Mouse (Mus musculus): ENCODE measurements around the gene Gtf2a2. TPM values are rescaled to one million over a fixed set of nuclear protein-coding genes. Genes with fewer than 3 reads are reported as not detected.
"Not testable (repeated sequence)": the region's sequence is repeated elsewhere in the genome, so short reads cannot be mapped to it uniquely, and the experiment has no call there.

Gene Gtf2a2
- polyA plus RNA-seq, 1 experiment from 2014 or later: 205 TPM

DNA sequence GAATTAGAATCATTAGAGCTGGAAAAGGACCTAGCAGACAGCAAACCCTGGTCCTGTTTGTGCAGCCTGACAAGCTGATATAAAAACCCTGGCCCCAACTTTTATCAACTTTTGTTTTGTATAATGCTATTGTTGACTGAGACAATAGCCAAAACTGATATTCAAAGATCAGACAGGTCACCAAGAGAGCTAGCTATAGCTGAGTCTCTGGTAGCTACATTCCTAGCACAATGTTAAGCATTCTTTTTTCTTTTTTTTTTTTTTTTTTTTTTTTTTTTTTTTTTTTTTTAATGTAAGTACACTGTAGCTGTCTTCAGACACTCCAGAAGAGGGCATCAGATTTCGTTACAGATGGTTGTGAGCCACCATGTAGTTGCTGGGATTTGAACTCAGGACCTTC, 11.3 kb downstream of the Gtf2a2 start:
- H3K4me2 ChIP-seq; H3K4me1 ChIP-seq; H3K27ac ChIP-seq; H3K27me3 ChIP-seq (replicated peaks); H3K9me3 ChIP-seq; ATAC-seq (ENCODE audit: insufficient read depth, low FRiP score, low read depth); H3K4me3 ChIP-seq (replicated peaks); H3K9ac ChIP-seq; H3K36me3 ChIP-seq: not testable (repeated sequence)
- WGBS: 78% methylated on average over 1 of the region's 1 CpGs

DNA sequence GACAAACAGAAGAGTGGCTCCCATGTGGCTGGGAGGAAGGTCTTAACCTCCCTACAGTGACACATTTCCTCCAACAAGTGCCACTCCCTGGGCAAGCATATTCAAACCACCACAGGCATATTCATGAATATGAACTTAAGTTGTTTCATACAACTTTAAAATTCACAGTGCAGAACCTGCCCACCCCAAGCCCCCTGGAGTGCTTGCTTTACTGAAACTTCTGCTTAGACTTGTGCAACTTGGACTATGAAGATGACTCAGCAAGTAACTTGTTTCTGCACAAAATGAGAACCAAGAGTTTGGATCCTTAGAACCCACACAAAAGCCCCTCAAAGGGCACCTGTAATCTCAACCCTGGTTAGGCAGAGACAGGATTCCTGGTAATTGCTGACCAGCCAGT, 12.3 kb downstream of the Gtf2a2 start:
- no peak overlapping the region for H3K4me3 ChIP-seq (replicated peaks)
- no peaks in the 10 kb centered on the region for H3K4me1 ChIP-seq
- no peaks in the 10 kb centered on the region for H3K27me3 ChIP-seq (replicated peaks)
- no peak overlapping the region for H3K4me2 ChIP-seq
- no peak overlapping the region for H3K27ac ChIP-seq
- no peaks in the 10 kb centered on the region for H3K9me3 ChIP-seq
- H3K36me3 ChIP-seq: no peaks in the 10 kb centered on the region
- ATAC-seq (ENCODE audit: insufficient read depth, low FRiP score, low read depth): no peak
- no peak overlapping the region for H3K9ac ChIP-seq

DNA sequence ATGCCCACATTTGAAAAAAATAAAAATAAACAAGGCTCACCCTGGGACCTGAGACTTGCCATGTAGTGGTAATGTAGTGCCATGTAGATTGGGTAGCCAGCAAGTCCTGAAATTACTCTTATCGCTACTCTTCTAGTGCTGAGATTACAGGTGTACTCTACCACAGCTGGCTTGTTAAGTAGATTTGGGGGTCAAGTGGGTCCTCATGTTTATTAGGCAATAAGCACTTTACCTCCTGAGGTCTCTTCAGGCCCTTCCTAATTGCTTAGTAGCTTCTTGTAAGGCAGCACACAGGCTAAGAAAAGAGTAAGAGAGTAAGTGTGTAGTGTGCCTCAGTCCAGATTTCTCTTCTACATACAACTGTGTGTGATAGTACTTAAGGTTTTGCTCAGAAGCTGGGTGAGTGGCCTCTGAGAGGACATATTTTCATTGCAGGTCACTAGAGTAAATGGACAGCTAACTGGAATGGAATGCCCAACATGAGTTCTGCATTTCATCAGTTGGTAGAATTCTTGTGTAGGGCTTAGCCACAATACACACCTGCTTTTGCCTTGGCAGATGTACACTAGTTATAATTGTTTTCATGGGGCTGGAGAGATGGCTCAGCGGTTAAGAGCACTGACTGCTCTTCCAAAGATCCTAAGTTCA, 13.1 kb downstream of the Gtf2a2 start:
- H3K9ac ChIP-seq: no peak overlapping the region
- H3K36me3 ChIP-seq: no peaks in the 10 kb centered on the region
- no peaks in the 10 kb centered on the region for H3K4me1 ChIP-seq
- no peak overlapping the region for H3K27ac ChIP-seq
- no peak for ATAC-seq (ENCODE audit: insufficient read depth, low FRiP score, low read depth)
- no peak overlapping the region for H3K4me2 ChIP-seq
- H3K4me3 ChIP-seq (replicated peaks): no peak overlapping the region
- 91% methylated on average over 2 of the region's 2 CpGs for WGBS
- H3K27me3 ChIP-seq (replicated peaks): no peaks in the 10 kb centered on the region
- no peaks in the 10 kb centered on the region for H3K9me3 ChIP-seq

DNA sequence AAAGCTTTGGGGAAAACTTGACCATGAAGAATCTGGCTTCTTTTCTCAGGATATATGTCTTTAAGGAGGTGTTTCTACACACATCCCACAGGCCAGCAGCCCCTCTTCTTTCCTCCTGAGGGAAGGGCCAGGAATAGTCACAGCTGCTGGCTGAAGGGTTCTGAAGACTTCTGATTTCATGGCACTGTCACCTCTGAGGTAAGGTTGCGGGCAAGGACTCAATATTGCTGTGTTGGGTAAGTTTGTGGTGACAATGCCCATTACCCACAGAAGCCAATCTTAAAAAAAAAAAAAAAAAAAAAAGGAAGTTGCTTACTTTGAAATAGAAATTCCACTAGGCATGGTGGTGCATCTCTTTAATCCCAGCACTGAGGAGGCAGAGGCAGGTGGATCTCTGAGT, 19.8 kb downstream of the Gtf2a2 start:
- Histone ChIP-seq H3K4me3 (replicated peaks) (no peak overlapping the region), H3K27me3 (replicated peaks) (no peaks in the 10 kb centered on the region), H3K27ac (no peak overlapping the region), H3K9ac (no peak overlapping the region), H3K36me3 (no peaks in the 10 kb centered on the region), H3K4me2 (no peak overlapping the region), H3K4me1 (no peaks in the 10 kb centered on the region), H3K9me3 (no peaks in the 10 kb centered on the region)
- no peak for ATAC-seq (ENCODE audit: insufficient read depth, low FRiP score, low read depth)
- WGBS: 79% methylated on average over 1 of the region's 1 CpGs

DNA sequence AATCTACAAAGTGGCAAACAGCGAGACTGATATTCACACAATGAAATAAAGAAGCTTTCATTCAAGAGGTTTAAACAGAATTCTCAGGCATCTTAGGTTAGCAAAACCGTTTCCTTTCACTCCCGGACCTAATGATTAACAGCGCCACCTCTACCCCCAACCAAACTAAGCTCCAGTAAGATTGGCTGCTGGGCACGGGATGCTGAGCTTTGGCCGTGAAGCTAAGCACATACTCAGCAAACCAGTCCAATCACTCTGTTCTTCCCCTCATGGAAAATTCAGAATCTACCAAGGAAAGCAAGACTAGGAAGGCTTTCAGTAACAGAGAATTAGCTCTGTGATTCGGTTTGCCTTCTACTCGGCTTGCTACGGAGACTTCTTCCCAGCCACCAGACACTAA, 20.7 kb downstream of the Gtf2a2 start:
- 48% methylated on average over 9 of the region's 9 CpGs for WGBS
- H3K36me3 ChIP-seq: no peaks in the 10 kb centered on the region
- H3K27ac ChIP-seq: peak overlapping the region; percentile 42; the same call in 1 of the 2 replicates
- ATAC-seq (ENCODE audit: insufficient read depth, low FRiP score, low read depth): peak; percentile 66; the same call in 1 of the 2 replicates
- no peak overlapping the region for H3K9ac ChIP-seq
- 0 out of 2 replicates have a peak overlapping the region, but pooled peaks have one; percentile 2 for H3K4me3 ChIP-seq (replicated peaks)
- no peaks in the 10 kb centered on the region for H3K27me3 ChIP-seq (replicated peaks)
- no peaks in the 10 kb centered on the region for H3K9me3 ChIP-seq
- peak overlapping the region; percentile 12; the same call in 1 of the 2 replicates for H3K4me2 ChIP-seq
- H3K4me1 ChIP-seq: no peaks in the 10 kb centered on the region

DNA sequence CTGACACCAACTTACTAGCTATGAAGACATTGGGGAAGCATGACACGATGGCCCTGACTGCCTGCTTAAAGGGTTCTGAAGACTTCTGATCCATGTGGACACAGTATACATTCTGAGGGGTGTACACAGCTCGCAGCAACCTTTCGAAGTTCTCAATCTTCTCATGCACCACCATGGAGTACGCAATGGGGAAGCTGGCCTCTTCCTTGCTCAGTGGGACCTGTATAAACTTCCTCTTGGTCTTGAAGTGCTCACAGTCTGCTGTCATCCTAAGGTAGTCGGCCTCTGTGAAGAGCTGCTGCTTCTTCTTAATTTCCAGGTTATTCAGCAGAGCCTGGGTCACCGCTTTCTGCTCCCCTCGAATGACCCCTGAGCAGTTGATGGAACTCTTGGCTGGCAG, 22.4 kb downstream of the Gtf2a2 start:
- no peak overlapping the region for H3K9ac ChIP-seq
- no peak overlapping the region for H3K4me3 ChIP-seq (replicated peaks)
- no peaks in the 10 kb centered on the region for H3K4me1 ChIP-seq
- H3K27me3 ChIP-seq (replicated peaks): no peaks in the 10 kb centered on the region
- no peak overlapping the region for H3K4me2 ChIP-seq
- H3K9me3 ChIP-seq: no peaks in the 10 kb centered on the region
- 91% methylated on average over 7 of the region's 7 CpGs for WGBS
- H3K27ac ChIP-seq: no peak overlapping the region
- H3K36me3 ChIP-seq: no peaks in the 10 kb centered on the region
- ATAC-seq (ENCODE audit: insufficient read depth, low FRiP score, low read depth): no peak

DNA sequence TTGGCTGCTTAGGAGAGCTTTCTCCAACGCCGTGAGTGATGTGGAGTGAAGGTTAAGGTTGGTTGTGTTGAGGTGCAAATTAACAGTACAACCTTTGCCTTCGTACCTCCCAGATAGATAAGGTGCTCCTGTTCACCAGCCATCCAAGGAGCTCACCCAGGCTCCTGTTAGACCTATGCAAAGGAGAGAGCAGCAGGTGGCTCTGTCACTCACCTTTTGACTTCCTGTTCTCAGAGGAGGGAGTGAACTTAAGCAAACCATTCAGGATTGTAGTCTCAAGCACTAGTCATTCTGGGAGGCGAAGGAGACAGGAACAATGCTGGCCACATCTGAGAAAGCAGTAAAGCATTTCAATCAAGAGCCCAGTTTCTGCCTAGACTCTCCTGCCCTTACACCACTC, 24.3 kb downstream of the Gtf2a2 start:
- peak; percentile 54; the same call in 1 of the 2 replicates for ATAC-seq (ENCODE audit: insufficient read depth, low FRiP score, low read depth)
- H3K4me3 ChIP-seq (replicated peaks): no peak overlapping the region
- H3K36me3 ChIP-seq: no peaks in the 10 kb centered on the region
- no peak overlapping the region for H3K9ac ChIP-seq
- WGBS: 58% methylated on average over 4 of the region's 4 CpGs
- no peak overlapping the region for H3K27ac ChIP-seq
- no peaks in the 10 kb centered on the region for H3K9me3 ChIP-seq
- H3K4me2 ChIP-seq: no peak overlapping the region
- H3K27me3 ChIP-seq (replicated peaks): no peaks in the 10 kb centered on the region
- H3K4me1 ChIP-seq: no peaks in the 10 kb centered on the region

DNA sequence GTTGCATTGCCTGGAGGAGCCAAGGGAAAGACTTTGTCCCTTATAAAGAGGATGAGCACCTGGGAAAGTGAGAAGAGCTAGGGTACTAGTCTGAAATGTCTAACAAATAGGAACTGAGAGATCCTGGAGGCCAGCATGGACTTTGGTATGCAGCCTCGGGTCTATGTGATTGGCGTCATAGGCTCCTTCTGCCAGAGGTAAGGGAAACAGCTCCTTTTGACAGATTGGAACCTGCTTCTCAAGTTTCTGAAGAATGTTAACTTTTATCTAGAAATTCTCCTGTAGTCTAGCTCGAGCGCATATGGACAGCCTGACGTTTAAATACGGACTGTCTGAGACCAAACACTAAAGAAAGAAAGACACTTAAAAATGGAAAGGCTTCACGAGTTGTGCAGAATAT, 25.6 kb downstream of the Gtf2a2 start, which contains the start of gene Gcnt3:
TSS of gene Gcnt3 (minus strand) at position 101 of the 400 bp plus-strand sequence.
- 64% methylated on average over 7 of the region's 7 CpGs for WGBS
- Histone ChIP-seq H3K4me1 (no peaks in the 10 kb centered on the region), H3K4me3 (replicated peaks) (no peak within 1 kb of the TSS), H3K4me2 (no peak within 1 kb of the TSS), H3K27ac (no peak within 1 kb of the TSS), H3K27me3 (replicated peaks) (no peaks in the 10 kb centered on the region), H3K36me3 (no peaks in the 10 kb centered on the region), H3K9ac (no peak within 1 kb of the TSS), H3K9me3 (no peaks in the 10 kb centered on the region)
- ATAC-seq (ENCODE audit: insufficient read depth, low FRiP score, low read depth): no peak

DNA sequence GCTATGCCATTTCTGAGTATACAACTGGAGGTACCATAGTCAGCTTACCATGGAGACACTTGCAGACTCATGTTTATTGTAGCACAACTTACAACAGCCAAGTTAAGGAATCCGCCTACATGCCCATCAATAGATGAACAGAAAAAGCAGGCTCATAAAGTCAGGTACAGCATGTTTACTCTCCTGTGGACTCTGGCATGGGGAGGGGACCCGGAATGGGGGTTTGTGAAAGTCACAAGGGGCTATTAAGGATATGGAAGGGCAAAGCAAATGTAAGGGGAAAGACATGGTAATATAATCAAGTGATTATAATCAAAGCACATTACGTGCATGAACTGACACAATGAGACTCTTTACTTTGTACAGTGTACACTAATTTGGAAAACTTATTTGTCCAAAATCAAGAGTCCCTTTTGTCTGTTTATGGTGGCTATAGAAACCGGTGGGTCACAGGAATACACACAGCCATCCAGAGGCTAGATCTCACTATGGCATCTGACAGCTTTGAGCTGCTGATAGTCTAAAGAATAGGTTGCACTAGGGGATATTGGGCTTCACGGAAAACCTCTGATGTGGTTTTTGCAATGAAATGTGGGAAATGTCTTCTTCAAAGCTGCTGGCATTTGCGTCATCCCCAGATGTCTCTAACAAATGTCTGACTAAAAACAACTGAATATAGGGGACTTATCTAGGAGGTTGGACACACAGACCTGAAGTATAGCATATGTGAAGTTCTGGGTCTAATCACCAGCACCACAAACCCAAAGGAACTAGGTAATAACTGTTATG, 27.4 kb downstream of the Gtf2a2 start:
- Histone ChIP-seq H3K4me1 (no peaks in the 10 kb centered on the region), H3K9me3 (no peaks in the 10 kb centered on the region), H3K4me3 (replicated peaks) (no peak overlapping the region), H3K4me2 (no peak overlapping the region), H3K36me3 (no peaks in the 10 kb centered on the region), H3K27ac (no peak overlapping the region), H3K9ac (no peak overlapping the region), H3K27me3 (replicated peaks) (no peaks in the 10 kb centered on the region)
- no peak for ATAC-seq (ENCODE audit: insufficient read depth, low FRiP score, low read depth)
- WGBS: 76% methylated on average over 6 of the region's 6 CpGs

DNA sequence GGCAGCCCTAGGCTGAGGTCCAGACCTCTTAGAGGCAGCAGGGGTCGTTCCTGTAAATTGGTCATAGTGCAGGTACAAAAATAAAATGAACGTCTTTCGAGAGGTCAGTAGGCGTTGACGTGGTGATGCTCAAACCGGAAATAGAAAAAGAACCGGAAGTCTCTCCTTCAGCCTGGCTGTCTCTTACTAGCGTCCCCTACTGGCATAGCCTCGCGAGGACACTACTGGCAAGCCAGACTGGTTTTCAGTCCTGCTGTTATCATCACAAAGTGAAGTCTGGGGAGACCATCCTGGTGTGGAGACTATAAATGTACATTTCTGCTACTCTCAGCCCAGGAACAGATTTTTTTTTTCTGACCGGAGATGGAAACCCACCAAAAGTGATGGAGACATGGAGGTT, 28.2 kb downstream of the Gtf2a2 start:
- no peak for ATAC-seq (ENCODE audit: insufficient read depth, low FRiP score, low read depth)
- WGBS: 83% methylated on average over 11 of the region's 11 CpGs
- H3K4me2 ChIP-seq: no peak overlapping the region

DNA sequence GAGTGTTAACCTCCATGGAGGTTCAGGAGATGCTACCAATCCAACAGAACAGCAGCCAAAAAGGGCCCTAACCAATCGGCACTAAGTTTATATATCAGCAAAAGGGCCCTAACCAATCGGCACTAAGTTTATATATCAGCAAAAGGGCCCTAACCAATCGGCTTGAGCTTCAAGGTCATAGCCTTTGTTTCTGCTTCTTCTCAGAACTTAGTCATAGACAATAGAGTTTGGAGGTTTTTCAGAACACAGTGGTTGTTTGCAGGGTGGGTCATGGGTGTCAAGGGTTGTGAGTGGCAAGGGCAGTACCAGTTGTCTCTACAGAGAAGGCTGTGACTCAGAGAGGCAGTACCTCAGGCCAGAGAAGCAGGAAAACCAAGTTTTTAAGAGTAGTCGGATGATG, 29.8 kb downstream of the Gtf2a2 start:
- Histone ChIP-seq H3K4me3 (replicated peaks) (no peak overlapping the region), H3K36me3 (no peaks in the 10 kb centered on the region), H3K27me3 (replicated peaks) (no peaks in the 10 kb centered on the region), H3K9me3 (no peaks in the 10 kb centered on the region), H3K27ac (no peak overlapping the region), H3K9ac (no peak overlapping the region), H3K4me1 (0 out of 2 replicates have a peak, but pooled peaks cover 13% of the 10 kb centered on the region), H3K4me2 (no peak overlapping the region)
- WGBS: 84% methylated on average over 4 of the region's 4 CpGs
- no peak for ATAC-seq (ENCODE audit: insufficient read depth, low FRiP score, low read depth)

More for the DNA sequence above, 28.2 kb downstream of the Gtf2a2 start:
- no peaks in the 10 kb centered on the region for H3K36me3 ChIP-seq
- no peak overlapping the region for H3K4me3 ChIP-seq (replicated peaks)
- H3K9ac ChIP-seq: no peak overlapping the region
- no peak overlapping the region for H3K27ac ChIP-seq
- H3K9me3 ChIP-seq: no peaks in the 10 kb centered on the region
- no peaks in the 10 kb centered on the region for H3K27me3 ChIP-seq (replicated peaks)
- H3K4me1 ChIP-seq: no peaks in the 10 kb centered on the region

DNA sequence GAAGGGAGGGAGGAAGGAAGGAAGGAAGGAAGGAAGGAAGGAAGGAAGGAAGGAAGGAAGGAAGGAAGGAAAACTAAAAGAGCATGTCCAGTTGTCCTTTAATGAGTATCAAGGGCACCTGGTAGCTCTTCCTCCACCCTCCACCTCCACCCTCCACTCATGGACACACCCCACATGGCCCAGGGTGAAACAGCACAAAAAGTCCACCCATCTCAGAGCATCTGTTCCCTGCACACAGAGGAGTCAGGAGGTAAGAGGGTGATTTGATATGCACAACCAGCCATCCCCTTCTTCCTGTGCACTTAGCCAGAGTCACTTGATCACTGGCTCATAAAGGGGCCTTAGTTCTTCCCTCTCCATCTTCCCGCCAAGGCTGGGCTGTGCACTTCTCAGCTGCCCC, 30.6 kb downstream of the Gtf2a2 start:
- Histone ChIP-seq H3K4me2 (no peak overlapping the region), H3K4me1 (0 out of 2 replicates have a peak, but pooled peaks cover 15% of the 10 kb centered on the region)
- 73% methylated on average over 1 of the region's 1 CpGs for WGBS

More for the DNA sequence above, 30.6 kb downstream of the Gtf2a2 start:
- no peak overlapping the region for H3K4me3 ChIP-seq (replicated peaks)
- ATAC-seq (ENCODE audit: insufficient read depth, low FRiP score, low read depth): no peak
- no peaks in the 10 kb centered on the region for H3K9me3 ChIP-seq
- H3K36me3 ChIP-seq: no peaks in the 10 kb centered on the region
- H3K9ac ChIP-seq: no peak overlapping the region
- no peak overlapping the region for H3K27ac ChIP-seq
- H3K27me3 ChIP-seq (replicated peaks): no peaks in the 10 kb centered on the region

Measured in stomach, embryonic 15.5 days (tissue).